Mouse (Mus musculus) embryonic stem cell, embryonic (primary cell): ENCODE data around the gene Rxfp4.

Source experiments
- CTCF ChIA-PET, 4 experiments: fragments of 300-600 bp in 2 of 4; fragments of 350-600 bp in 2 of 4; sonication (Branson Sonifier 250); formaldehyde crosslinking; loops; one replicate each; lab custom pipeline; 2022; ENCODE audit warnings: inconsistent platforms in 2 of 4; lab: Charles Lee
- POLR2A ChIA-PET, 4 experiments: fragments of 300-600 bp in 2 of 4; fragments of 350-600 bp in 2 of 4; sonication (Branson Sonifier 250); formaldehyde crosslinking; loops; one replicate each; lab custom pipeline; 2022; ENCODE audit warnings: antibody characterized with exemption in 4 of 4, inconsistent platforms in 1 of 4; lab: Charles Lee

The Rxfp4 gene

DNA sequence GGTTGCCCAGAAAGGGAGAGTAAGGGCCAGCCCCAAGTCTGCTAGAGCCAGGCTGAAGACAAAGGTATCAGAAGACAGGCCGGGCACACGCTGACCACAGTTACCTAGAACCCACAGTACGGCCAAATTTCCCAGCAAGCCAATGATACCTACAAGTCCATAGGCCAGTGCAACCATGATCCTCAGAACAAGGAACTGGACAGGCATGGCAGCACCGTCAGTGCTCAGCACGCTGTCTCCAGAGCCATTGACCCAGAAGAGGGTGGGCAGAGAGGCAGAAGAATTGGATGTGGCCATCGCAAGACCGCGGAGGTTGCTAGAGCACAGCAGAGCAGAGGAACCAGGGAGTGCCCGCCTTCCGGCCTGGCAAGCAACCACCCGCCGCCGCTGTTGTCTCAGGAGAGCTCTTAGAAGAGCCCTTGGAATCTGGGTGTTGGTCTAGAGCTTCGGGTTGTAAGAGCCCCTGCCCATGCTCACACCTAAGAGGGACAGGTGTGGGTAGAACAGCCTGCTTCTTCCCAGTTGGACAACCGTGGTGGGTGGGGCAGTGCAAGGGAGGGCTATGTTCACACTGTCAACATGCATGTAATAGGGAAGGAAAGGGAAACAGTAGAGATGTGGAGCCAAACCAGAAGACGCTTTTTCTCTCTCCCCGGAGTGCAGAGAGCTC is at the start of gene Rxfp4:
TSS of gene Rxfp4 (minus strand) at position 297 of the 670 bp plus-strand sequence.
- ChIA-PET CTCF (interaction anchor here in 1 of 4 experiments (0.6 kb wide), 1 partner anchor 108 kb away, joined by 3 read pairs; no protein-coding TSS in a partner anchor), POLR2A (interaction anchor here in 1 of 4 experiments (0.6 to 1.2 kb wide), 6 partner anchors 10 to 40 kb away, joined by 3 to 4 read pairs (median 3); no protein-coding TSS in a partner anchor)

- CTCF ChIA-PET: interaction anchor here in 1 of 4 experiments (0.6 kb wide), 1 partner anchor 53 kb away, joined by 9 read pairs; no protein-coding TSS in a partner anchor
- POLR2A ChIA-PET: interaction anchor here in 2 of 4 experiments (0.6 to 5.8 kb wide), 9 partner anchors 7 to 376 kb away, joined by 3 to 46 read pairs (median 4); partner anchors contain the start of genes Glmp (in 1 of the 2) and Rit1 (in 1 of the 2)
These were observed 48.3 kb upstream of the Rxfp4 start for GRCm38 (mm10) chr3:88701222-88701621.

DNA sequence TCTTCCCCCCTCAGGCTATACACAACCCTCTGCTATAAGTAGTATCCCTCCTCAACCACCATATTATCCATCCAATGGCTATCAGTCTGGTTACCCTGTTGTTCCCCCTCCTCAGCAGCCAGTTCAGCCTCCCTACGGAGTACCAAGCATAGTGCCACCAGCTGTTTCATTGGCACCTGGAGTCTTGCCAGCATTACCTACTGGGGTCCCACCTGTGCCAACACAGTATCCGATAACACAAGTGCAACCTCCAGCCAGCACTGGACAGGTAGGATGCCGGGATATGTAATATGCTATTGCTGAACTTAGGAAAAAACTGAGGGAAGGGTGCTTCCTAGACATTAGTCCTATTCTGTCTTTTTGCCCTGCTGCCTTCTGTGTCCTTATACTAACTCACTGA is 47.3 kb upstream of the Rxfp4 start:
- CTCF ChIA-PET: interaction anchor here in 1 of 4 experiments (0.5 kb wide), 1 partner anchor 267 kb away, joined by 5 read pairs; no protein-coding TSS in a partner anchor
- POLR2A ChIA-PET: interaction anchor here in 3 of 4 experiments (1.0 to 5.8 kb wide), 8 partner anchors 9 to 375 kb away, joined by 3 to 46 read pairs (median 4); partner anchors contain the start of genes Glmp (in 1 of the 3) and Rit1 (in 1 of the 3)

GRCm38 (mm10) chr3:88698834-88699233 is 45.9 kb upstream of the Rxfp4 start:
- POLR2A ChIA-PET: interaction anchor here (0.7 to 5.8 kb wide), 13 partner anchors 10 to 360 kb away, joined by 3 to 46 read pairs (median 3); partner anchors contain the start of genes Khdc4 (in 3 of the 4) and Rit1 (in 2 of the 4)

DNA sequence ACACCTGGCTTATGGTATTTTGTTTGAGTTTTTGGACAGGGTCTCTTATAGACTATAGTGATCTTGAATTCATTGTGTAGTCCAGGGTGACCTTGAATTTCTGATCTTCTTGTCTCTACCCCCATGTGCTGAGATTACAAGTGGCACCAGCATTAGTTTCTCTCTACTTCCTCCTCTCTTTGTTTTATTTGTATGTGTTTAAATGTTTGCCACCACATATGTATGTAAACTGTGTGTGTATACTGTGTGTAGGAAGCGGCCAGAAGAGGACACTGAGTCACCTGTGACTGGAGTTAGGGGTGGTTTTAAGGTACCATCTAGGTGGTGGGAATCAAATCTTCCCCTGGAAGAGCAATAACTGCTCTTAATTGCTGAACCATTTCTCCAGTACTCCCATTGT is 45.1 kb upstream of the Rxfp4 start:
- ChIA-PET CTCF (no interaction called here), POLR2A (interaction anchor here in 3 of 4 experiments (0.8 to 5.8 kb wide), 7 partner anchors 10 to 19 kb away, joined by 3 to 46 read pairs (median 3); partner anchors contain the start of genes Khdc4 (in 3 of the 3) and Rit1 (in 1 of the 3))

More at GRCm38 (mm10) chr3:88698834-88699233, 45.9 kb upstream of the Rxfp4 start:
- CTCF ChIA-PET: no interaction called here

GRCm38 (mm10) chr3:88695545-88695944 is 42.6 kb upstream of the Rxfp4 start:
- POLR2A ChIA-PET: interaction anchor here in 2 of 4 experiments (0.5 to 3.3 kb wide), 7 partner anchors 7 to 21 kb away, joined by 3 to 17 read pairs (median 3); partner anchors contain the start of genes Khdc4 (in 2 of the 2) and Rit1 (in 1 of the 2)
- CTCF ChIA-PET: no interaction called here

DNA sequence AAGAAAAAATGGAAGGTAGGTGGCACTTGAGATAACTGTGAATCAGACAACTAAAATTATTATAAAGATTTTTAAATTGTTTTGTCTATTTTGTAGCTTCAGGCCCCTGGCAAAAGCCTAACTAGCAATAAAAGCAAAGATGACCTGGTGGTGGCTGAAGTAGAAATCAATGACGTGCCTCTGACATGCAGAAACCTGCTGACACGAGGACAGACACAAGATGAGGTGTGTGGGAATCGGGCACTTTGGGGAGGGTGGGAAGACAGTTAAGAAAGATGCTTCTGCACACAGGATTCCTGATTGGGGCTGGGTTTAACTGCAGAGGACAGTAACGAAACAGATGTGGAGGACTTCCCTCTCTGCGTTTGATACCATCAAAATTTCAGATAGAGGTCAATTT is 36.1 kb upstream of the Rxfp4 start:
- ChIA-PET CTCF (no interaction called here), POLR2A (interaction anchor here in 1 of 4 experiments (0.9 to 1.2 kb wide), 2 partner anchors 14 to 28 kb away, joined by 3 to 4 read pairs; partner anchors contain the start of gene Rit1)

GRCm38 (mm10) chr3:88686734-88687611 is 34.0 kb upstream of the Rxfp4 start:
- CTCF ChIA-PET: interaction anchor here in 2 of 4 experiments (1.3 to 1.8 kb wide), 2 partner anchors 10 to 80 kb away, joined by 5 to 12 read pairs; no protein-coding TSS in a partner anchor

DNA sequence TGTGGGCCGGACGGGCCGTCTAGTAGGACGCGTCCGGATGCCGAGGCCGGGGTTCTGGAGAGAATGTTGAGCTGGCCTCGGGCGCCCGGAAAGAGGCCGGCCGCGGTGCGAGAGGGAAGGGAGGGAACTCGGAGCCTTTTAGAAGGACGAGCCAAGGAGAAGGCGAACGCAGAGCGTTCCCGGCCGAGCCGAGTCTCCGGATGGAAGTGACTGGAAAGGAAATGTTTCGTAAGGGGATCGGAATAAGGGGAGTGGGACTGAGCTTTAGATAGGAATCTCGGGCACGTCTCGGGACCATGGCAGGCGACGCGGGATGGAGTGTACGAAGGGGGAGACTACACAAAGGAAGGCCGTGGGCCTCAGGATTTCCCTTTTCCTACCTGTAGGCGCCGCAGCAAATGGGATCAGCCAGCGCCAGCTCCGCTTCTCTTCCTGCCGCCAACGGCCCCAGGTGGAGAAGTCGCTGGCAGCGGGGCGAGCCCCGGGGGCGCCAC is 33.1 kb upstream of the Rxfp4 start:
- POLR2A ChIA-PET: interaction anchor here (0.6 to 2.8 kb wide), 64 partner anchors 8 to 417 kb away, joined by 3 to 24 read pairs (median 4); partner anchors contain the start of genes Lamtor2 (in 2 of the 4), Rab25 (in 2 of the 4), Rit1 (in 2 of the 4) and Mex3a (in 1 of the 4)
- CTCF ChIA-PET: interaction anchor here in 2 of 4 experiments (0.7 to 1.8 kb wide), 4 partner anchors 9 to 79 kb away, joined by 4 to 12 read pairs (median 4); no protein-coding TSS in a partner anchor

More at GRCm38 (mm10) chr3:88686734-88687611, 34.0 kb upstream of the Rxfp4 start:
- POLR2A ChIA-PET: interaction anchor here (0.7 to 2.8 kb wide), 37 partner anchors 7 to 162 kb away, joined by 3 to 24 read pairs (median 4); partner anchors contain the start of genes Rab25 (in 1 of the 4) and Rit1 (in 1 of the 4)

GRCm38 (mm10) chr3:88684980-88685941 is 32.3 kb upstream of the Rxfp4 start, which contains the start of gene Khdc4:
TSS of gene Khdc4 (plus strand) at chr3:88685803.
- ChIA-PET POLR2A (interaction anchor here (0.6 to 2.8 kb wide), 72 partner anchors 8 to 1251 kb away, joined by 3 to 24 read pairs (median 4); partner anchors contain the start of genes Rab25 (in 2 of the 4), Rit1 (in 2 of the 4), Lamtor2 (in 1 of the 4) and Mex3a (in 1 of the 4)), CTCF (interaction anchor here in 3 of 4 experiments (0.5 to 1.8 kb wide), 9 partner anchors 8 to 571 kb away, joined by 3 to 12 read pairs (median 5); partner anchors contain the start of gene Ssr2 (in 1 of the 3))

DNA sequence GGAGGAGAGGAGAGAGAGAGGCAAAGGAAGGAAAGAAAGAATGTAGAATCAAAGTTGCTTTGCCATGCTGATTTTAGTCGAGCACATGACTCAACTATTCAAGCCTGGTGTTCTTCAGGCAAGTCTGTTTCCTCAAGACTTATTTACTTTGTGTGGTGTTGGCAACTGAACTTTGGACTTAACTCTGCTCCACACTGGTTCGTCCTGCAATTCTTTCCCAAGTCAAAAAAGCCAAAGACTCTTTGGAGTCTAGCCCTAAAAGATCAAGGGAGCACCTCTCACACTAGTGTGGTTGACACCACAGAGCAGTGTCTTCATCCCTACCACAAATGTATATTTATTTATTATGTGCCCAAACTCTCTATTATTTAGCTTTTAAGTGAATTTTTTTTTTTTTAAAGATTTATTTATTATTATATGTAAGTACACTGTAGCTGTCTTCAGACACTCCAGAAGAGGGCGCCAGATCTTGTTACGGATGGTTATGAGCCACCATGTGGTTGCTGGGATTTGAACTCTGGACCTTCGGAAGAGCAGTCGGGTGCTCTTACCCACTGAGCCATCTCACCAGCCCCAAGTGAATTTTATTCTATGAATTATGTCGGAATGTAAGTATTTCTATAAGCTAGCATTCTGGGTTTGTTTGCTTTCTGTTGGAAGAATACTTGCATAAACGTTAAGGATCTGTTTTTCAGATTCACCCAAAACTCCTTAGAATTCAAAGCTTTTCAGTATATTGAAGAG is 31.5 kb upstream of the Rxfp4 start:
- CTCF ChIA-PET: interaction anchor here in 3 of 4 experiments (0.6 to 0.8 kb wide), 4 partner anchors 53 to 248 kb away, joined by 4 to 6 read pairs (median 4); partner anchors contain the start of gene Ssr2 (in 1 of the 3)
- POLR2A ChIA-PET: interaction anchor here in 3 of 4 experiments (0.6 to 2.8 kb wide), 28 partner anchors 8 to 1252 kb away, joined by 3 to 24 read pairs (median 4); partner anchors contain the start of genes Lamtor2 (in 1 of the 3), Rit1 (in 1 of the 3), Smg5 (in 1 of the 3) and Tmem79 (in 1 of the 3)

GRCm38 (mm10) chr3:88683814-88684213 is 30.9 kb upstream of the Rxfp4 start:
- ChIA-PET CTCF (no interaction called here), POLR2A (no interaction called here)

DNA sequence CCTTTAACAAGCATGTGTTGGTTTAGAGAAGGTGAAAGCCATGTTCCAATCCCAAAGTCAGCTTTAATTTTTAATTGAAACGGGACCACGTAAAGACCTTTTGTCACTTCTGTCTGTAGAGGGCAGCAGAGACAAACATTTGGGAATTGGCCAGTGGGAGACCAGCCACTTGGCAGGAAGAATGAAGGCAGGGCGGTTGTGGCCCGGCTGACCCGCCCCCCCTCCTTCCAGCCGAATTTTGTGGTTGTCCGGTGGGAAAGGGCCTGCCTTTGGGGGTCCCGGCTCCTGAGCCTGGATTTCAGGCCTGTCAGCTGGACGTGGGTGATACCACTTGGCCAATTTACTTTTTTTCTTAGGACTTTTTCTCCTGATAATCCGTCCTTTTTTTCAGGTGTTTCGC is 24.5 kb upstream of the Rxfp4 start:
- CTCF ChIA-PET: interaction anchor here (0.6 to 3.5 kb wide), 29 partner anchors 9 to 650 kb away, joined by 3 to 19 read pairs (median 4); partner anchors contain the start of gene Khdc4 (in 1 of the 4)

DNA sequence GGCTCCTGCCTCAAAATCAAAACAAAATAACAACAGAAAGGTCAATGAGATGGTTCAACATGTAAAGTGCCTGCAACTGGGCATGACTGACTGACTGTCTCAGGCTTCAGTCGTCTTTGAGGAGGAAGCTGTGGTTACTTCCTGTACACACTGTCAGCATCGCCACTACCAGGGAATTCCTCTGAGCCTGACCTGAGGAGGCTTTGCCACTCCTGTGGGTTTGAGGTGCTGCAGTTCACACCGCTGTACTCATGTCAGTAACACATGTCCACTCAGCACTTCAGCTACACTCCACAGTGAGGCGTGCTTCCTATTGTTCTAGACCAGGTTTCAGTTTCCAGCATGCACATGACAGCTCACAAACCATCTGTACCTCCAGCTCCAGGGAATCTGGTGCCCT is 11.2 kb upstream of the Rxfp4 start:
- POLR2A ChIA-PET: interaction anchor here in 2 of 4 experiments (0.9 to 4.3 kb wide), 14 partner anchors 9 to 254 kb away, joined by 3 to 38 read pairs (median 4); partner anchors contain the start of genes Arhgef2 (in 1 of the 2), Khdc4 (in 1 of the 2) and Pmf1 (in 1 of the 2)
- CTCF ChIA-PET: interaction anchor here in 2 of 4 experiments (0.7 to 2.3 kb wide), 5 partner anchors 13 to 100 kb away, joined by 3 to 19 read pairs (median 7); no protein-coding TSS in a partner anchor

More for the DNA sequence above, 24.5 kb upstream of the Rxfp4 start:
- POLR2A ChIA-PET: interaction anchor here in 3 of 4 experiments (0.6 to 4.8 kb wide), 13 partner anchors 8 to 267 kb away, joined by 3 to 38 read pairs (median 5); partner anchors contain the start of genes Khdc4 (in 2 of the 3) and Pmf1 (in 1 of the 3)
